Mouse (Mus musculus): ENCODE results near the gene Mink1. TPM values are rescaled to one million over a fixed set of nuclear protein-coding genes. Genes with fewer than 3 reads are reported as not detected.
"Not testable (repeated sequence)": the region's sequence is repeated elsewhere in the genome, so short reads cannot be mapped to it uniquely, and the experiment has no call there.

Gene Mink1
- total RNA-seq, 1 experiment from 2014 or later = 52.5 TPM

- no peak for DNase-seq
These were observed 5.1 kb upstream of the Mink1 start for GRCm38 (mm10) chr11:70557545-70557944.

DNA sequence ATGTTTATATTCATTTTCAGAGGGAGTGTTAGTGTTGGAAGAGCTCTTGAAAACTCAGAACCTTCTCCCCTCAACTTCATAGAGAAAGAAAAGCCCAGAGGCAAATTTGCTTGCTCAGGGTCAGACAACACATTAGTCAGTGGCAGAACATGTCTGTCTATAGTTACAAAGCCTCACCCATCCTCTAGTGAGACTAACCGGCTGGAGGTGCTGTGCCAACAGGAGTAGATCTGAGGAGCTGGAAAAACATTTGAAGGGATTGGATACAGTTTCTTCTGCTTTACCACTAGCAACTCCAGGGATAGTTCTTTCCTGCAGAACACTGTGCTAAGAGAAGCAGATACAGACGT, 769 bp upstream of the Mink1 start:
- no peak for DNase-seq

- no peak for DNase-seq
These were observed 351 bp downstream of the Mink1 start for GRCm38 (mm10) chr11:70562995-70563469.

- peak; percentile 35 for DNase-seq
These were observed 992 bp downstream of the Mink1 start for GRCm38 (mm10) chr11:70563470-70564275.

- DNase-seq = no peak
These were observed 1.7 kb downstream of the Mink1 start for GRCm38 (mm10) chr11:70564276-70564873.

DNA sequence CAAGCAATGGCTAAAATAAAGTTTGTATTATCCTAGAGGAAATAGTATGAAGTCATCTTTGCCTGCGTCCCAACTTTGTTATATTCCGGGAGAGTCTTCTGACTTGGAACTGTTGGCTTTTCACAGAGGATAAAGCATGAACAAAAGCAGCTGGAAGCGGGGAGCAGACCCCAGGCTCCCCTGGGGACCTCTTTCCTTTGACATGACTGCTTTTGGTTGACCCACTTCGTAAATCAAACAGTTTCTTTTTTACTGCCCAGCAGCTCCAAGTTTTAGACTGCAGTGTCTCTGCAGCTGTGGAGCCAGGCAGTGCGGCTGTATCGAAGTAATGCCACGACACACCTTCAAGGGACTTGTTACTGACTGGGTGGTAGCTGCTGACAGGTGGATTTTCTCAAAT, 3.9 kb downstream of the Mink1 start:
- no peak for DNase-seq

DNA sequence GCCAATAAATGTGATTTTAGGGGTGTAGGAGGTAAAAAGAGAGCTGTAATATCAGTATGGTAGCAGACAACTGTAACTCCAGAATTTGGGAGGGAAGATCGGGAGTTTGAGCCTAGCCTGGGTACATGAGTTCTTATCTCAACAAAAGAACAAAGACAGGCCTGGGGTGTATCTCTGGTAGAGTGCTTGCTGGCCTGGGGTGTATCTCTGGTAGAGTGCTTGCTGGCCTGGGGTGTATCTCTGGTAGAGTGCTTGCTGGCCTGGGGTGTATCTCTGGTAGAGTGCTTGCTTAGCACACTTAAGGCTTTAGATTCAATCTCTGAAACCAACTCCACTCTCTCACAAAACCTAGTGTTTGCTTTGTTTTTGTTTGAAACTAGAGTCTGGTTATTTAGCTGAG, 7.9 kb downstream of the Mink1 start:
- DNase-seq = not testable (repeated sequence)

DNA sequence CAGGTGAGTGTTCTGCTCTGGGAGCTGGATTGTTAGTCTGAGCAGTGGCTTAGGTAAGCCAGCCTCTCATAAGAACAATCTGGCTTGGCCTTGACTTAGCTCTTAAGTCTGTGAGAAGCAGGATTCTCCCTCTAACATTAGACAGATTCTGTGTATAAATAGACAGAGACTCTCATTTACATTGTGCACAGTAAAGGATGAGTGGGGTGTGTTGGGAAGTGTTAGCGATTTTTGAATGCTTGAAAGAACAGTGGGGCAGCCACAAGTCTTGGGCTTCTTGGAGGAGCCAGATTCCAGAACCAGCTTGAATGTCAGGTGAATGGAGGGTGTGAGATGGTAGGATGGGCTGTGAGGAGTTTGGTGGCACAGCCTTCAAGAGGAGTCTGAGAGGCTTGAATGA, 9.0 kb downstream of the Mink1 start:
- no peak for DNase-seq

DNA sequence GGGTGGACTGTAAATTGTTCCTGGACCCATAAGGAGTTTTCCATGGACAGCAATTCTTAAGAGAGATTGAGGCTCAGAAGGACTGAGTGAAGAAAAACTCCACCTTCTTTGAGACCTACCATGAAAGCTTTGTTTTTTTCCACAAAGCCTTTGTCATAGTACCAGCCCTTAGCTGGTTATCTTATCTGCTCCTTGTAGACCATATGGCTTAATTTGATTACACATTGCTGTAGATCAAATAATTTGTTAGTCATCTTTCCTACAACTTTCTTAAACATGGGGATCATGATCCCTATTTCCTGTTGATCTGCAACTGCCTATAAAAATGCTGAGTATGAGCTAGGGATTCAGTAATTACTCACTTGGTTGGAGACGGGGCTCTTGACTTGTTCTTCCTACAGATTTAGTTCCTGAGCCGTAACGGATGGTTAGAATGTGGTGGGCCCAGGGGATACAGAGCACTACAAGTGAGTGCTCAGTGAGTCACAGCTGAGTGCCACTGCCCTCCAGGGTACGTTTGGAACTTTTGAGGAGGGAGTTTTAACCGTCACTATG, 9.7 kb downstream of the Mink1 start:
- no peak for DNase-seq

GRCm38 (mm10) chr11:70573872-70574271, 11.2 kb downstream of the Mink1 start:
- no peak for DNase-seq

DNA sequence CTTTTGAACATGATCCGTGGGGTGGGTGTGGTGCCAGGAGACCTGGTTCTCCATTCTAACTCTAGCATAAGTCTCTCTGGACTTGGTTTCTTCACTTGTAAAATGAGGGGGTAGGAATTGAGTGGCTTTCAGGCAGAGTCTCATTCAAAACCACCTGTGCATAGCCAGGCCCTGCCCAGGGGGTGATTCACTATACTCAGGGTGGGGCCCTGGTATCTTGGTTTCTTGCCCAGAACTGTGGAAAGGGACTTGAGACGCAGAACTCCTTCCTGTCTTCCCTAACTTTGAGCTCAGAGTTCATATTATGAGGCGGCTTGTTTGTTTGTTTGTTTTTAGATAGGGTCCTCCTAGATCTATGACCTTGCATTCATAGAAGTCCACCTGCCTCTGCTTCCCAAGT, 14.5 kb downstream of the Mink1 start:
- DNase-seq = no peak

DNA sequence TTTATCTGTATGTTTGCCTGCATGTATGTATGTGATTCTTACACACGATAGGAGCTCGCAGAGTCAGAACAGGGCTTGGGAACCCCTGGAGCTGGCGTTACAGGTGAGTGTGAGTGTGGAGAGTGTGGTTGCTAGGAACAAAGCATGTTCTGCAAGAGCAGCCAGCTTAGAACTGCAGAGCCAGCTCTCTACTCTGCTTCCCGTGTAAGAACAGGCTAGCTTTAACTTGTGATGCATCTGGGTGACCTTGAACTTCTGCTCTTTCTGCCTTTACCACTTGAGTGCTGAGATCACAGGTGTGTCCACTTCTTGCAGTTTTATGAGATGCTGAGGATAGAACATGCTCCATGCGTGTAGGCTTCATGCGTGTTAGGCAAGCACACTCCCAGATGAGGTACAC, 16.3 kb downstream of the Mink1 start:
- DNase-seq = no peak

GRCm38 (mm10) chr11:70579710-70580357, 17.2 kb downstream of the Mink1 start:
- peak; percentile 43 for DNase-seq

GRCm38 (mm10) chr11:70580358-70580720, 17.7 kb downstream of the Mink1 start:
- no peak for DNase-seq

DNA sequence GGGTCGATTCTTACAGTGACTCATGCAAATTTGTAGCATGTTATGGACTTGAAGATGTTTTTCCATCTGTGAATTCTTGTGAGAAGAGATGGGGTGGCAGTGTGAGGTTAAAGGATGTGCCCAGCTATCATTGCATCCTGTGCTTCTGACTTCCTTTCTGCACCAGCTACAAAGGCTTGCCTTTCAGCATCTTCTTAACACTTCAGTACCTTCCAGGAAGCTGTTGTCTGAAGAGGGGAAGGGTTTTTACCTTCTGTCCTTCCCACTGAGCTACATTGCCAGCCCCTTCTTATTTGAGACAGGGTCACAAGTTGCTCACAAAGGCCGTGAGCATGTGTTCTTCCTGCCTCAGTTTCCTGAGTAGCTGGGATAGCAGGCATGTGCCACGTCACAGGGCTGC, 18.2 kb downstream of the Mink1 start:
- no peak for DNase-seq

DNA sequence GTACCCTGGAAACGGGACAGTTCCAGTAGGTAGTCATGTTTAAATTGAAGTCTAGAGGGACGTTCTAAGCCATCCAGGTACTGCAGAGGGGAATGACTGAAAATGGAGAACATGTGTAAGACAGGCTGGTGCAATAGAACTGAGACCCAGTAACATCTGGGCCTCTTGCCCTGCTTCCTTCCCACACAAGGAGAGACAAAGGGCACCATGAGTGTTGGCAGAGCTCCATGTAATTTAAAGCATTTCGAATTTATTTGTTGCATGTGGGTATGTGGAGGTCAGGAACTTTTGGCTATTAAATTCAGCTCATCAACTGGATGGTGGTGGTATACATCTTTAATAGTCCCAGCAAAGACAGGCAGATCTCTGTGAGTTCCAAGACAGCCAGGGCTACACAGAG, 19.5 kb downstream of the Mink1 start:
- DNase-seq = no peak

- DNase-seq = no peak
These were observed 20.5 kb downstream of the Mink1 start for GRCm38 (mm10) chr11:70583022-70583714.

DNA sequence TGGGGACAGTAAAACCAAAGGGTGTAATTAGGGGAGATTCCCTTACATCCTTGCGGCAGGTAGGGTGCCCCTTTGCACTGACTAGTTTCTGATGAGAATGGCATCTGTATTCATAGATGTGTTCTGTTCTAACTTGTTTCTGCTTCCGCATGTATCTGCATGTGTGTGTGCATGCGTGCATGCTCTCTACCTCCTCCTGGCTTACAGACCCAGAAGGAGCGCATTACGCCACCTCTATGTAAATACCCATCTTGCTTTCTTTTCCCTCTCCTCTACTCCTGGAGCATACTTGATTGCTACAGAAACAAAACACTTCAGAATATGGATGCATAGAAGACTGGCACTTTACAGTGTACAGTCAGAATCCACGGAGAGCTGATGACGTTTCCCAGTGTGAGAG, 21.1 kb downstream of the Mink1 start:
- DNase-seq = no peak

- DNase-seq = peak; percentile 81
These were observed 22.8 kb downstream of the Mink1 start for GRCm38 (mm10) chr11:70585457-70585856.

- no peak for DNase-seq
These were observed 23.6 kb downstream of the Mink1 start for GRCm38 (mm10) chr11:70586261-70586660.

GRCm38 (mm10) chr11:70586954-70587353, 24.3 kb downstream of the Mink1 start:
- no peak for DNase-seq

DNA sequence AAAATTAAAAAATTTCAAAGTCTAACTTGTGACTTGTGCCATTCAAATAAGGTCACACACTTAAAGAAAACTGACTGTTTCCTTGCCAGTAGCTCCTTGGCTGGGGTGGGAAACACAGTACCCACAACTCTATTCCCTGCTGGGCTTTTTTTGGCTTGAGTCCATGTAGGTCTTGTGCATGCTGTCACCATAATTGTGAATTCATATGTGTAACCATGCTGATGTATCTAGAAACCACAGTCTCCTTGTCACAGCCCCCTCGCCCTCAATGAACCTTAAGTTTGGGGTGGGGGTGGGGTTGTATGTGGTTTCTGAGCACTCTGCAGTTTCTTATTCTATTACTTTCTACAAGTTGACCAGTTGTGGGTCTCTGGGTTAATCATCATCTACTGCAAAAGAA, 29.1 kb downstream of the Mink1 start:
- no peak for DNase-seq

All from adrenal gland, postnatal 14 days (tissue).